Mouse (Mus musculus) olfactory bulb, adult 2 months (tissue): ENCODE measurements around the gene Agmat. TPM values are rescaled to one million over a fixed set of nuclear protein-coding genes. Genes with fewer than 3 reads are reported as not detected.

Experiments
- H3K27ac ChIP-seq: fragments of 200-500 bp; 2 replicates; pipeline ENCODE4 v1.5.1; 2012; ENCODE audit warnings: low read depth, low read length; ENCODE audit not compliant: insufficient read depth
- H3K4me1 ChIP-seq: fragments of 200-500 bp; 2 replicates; pipeline ENCODE4 v1.6.1; 2012; ENCODE audit warnings: low read length; ENCODE audit not compliant: control insufficient read depth, insufficient read depth
- H3K4me3 ChIP-seq: fragments of 200-500 bp; 2 replicates; pipeline ENCODE4 v1.5.1; 2012; ENCODE audit warnings: mild to moderate bottlenecking, low read depth, low read length, moderate library complexity; ENCODE audit not compliant: insufficient read depth
- CTCF ChIP-seq: fragments of 200-500 bp; IDR thresholded peaks from 2 replicates; pipeline ENCODE4 v1.5.1; 2012; ENCODE audit warnings: low read depth, mild to moderate bottlenecking, low read length, moderate library complexity; ENCODE audit not compliant: insufficient read depth
- POLR2A ChIP-seq: fragments of 200-500 bp; IDR thresholded peaks from 2 replicates; pipeline ENCODE4 v1.6.1; 2012; ENCODE audit warnings: mild to moderate bottlenecking, low read depth, low read length, moderate library complexity; ENCODE audit not compliant: insufficient read depth
- whole genome bisulfite sequencing: fragments of 180-500 bp; shearing (Covaris S2); methylation state at CpG from one replicate; pipeline ENCODE4 v1.1.7; 2018; 5-methylcytosine and 5-hydroxymethylcytosine counted together
- polyA plus RNA-seq: library from polyadenylated mRNA; stranded (reverse); fragments of >200 nt; gene quantifications from 2 replicates; pipeline ENCODE4 v1.2.4, GENCODE M21; 2012; ENCODE audit warnings: low replicate concordance; ENCODE audit not compliant: missing spikeins, insufficient read depth, insufficient read length

Gene Agmat
- polyA plus RNA-seq, 1 experiment, result not detected

- TF ChIP-seq POLR2A, result no peak
- TF ChIP-seq CTCF, result no peak
- Histone ChIP-seq H3K4me1 (peaks cover 8% of the 10 kb centered on the region; the same call in 1 of the 2 replicates), H3K27ac (no peak overlapping the region), H3K4me3 (no peak overlapping the region)
- 83% methylated on average over 5 of the region's 5 CpGs for WGBS
These were observed 14.7 kb upstream of the Agmat start for GRCm38 (mm10) chr4:141731766-141732165.

DNA sequence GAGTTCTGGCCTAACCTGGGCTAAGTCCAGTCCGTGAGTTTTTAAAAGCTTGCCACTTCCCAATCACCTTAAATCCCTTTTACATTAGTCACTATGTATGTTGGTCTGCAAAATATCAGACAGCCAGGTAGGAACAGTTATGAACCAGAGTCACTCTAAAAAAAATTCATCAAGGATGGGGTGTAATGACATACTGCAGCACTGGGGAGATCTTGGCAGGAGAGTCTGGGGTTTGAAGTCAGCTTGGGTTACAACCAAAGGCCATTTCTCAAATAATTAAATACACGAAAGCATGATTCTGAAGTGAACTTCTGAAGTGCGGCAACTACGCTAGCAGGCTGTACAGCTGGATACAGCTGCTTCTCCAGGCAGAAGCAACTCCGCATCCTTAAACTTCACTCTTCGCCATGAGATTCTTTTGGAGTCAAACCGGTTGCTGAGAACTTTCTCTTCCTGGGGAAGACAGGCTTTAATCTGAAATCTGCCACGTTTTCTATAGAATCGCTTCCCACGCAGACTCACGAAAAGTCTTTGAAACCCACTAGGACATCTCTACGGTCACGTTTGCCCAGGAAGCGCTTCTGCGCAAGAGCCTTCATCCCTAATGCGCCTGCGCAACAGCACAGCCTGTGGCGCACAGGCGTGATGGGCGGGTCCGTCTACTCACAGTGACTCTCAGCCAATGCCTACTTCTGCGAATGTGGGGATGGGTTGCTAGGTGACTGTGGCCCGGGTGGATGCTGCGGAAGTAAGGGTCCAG lies 11.8 kb upstream of the Agmat start:
- peak overlapping the region; percentile 50 for H3K4me3 ChIP-seq
- WGBS, result 5% methylated on average over 24 of the region's 24 CpGs
- TF ChIP-seq CTCF (no peak), POLR2A (peak; percentile 39; the same call in 1 of the 2 replicates)
- peak overlapping the region; percentile 61 for H3K27ac ChIP-seq
- H3K4me1 ChIP-seq, result peaks cover 8% of the 10 kb centered on the region; the same call in 1 of the 2 replicates

DNA sequence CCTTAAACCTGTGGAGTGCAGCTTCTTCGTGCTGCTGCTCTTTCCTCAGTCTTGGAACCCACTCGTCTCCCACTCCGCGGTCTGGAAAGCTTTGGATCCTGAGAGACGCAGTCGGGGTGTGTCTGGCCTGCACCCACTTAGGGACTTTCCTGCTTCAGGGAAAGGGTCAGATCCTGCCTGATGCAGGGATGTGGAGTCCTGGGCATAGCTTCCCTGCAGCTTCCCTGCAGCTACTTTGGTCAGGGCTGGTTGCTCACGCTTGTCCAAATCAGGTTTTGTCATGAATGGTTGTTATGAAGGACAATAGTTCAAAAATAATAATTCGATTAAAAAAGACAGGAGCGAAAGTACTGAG lies 11.3 kb upstream of the Agmat start:
- peaks cover 8% of the 10 kb centered on the region; the same call in 1 of the 2 replicates for H3K4me1 ChIP-seq
- TF ChIP-seq CTCF (no peak), POLR2A (no peak; the same call in 1 of the 2 replicates)
- WGBS, result 23% methylated on average over 9 of the region's 9 CpGs
- peak overlapping the region; percentile 50 for H3K4me3 ChIP-seq
- H3K27ac ChIP-seq, result peak overlapping the region; percentile 34; the same call in 1 of the 2 replicates

DNA sequence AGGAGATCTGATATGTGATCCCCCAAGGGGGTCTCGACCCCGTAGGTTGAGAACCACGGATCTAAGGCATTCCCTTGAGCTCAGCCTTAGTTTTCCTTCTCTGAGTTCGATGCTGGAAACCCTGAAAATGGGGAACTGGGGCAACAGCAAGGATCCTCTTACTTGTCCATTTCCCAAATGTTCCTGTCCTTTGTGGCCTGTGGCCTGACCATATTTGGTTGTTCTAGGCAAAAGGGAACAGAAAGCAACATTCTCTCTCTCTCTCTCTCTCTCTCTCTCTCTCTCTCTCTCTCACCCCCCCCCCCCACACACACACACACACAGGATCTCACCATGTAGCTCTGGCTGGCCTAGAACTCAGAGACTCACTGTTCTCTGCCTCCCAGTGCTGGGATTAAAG lies 9.6 kb upstream of the Agmat start:
- Histone ChIP-seq H3K4me1 (peaks cover 5% of the 10 kb centered on the region; the same call in 1 of the 2 replicates), H3K4me3 (no peak overlapping the region), H3K27ac (no peak overlapping the region)
- WGBS, result 75% methylated on average over 4 of the region's 4 CpGs
- TF ChIP-seq CTCF (no peak), POLR2A (no peak)

GRCm38 (mm10) chr4:141738015-141738414 lies 8.5 kb upstream of the Agmat start:
- no peak overlapping the region for H3K27ac ChIP-seq
- 71% methylated on average over 8 of the region's 8 CpGs for WGBS
- no peak overlapping the region for H3K4me3 ChIP-seq
- TF ChIP-seq CTCF (no peak), POLR2A (no peak)
- peaks cover 5% of the 10 kb centered on the region; the same call in 1 of the 2 replicates for H3K4me1 ChIP-seq

DNA sequence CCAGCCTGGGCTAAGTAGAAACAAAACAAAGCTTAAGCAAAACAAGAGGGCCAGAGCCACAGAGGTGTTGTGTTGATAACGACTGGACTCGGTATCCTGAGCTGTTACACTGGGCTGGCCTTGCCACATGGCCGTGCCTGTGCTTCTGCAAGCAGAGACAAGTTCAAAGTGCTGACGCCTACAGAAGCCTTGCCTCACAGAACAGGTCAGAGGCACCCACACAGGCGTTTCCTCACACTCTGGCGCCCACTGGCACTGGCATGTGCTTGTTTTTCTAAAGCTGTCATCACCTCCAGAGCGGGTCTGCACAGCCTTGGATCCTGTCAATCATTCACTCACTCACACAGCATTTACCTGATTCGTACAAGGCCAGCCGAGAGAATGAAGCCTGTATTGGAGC lies 4.6 kb upstream of the Agmat start:
- Histone ChIP-seq H3K27ac (no peak overlapping the region), H3K4me1 (peaks cover 3% of the 10 kb centered on the region; the same call in 1 of the 2 replicates), H3K4me3 (no peak overlapping the region)
- WGBS, result 76% methylated on average over 9 of the region's 9 CpGs
- TF ChIP-seq CTCF (no peak), POLR2A (no peak)

DNA sequence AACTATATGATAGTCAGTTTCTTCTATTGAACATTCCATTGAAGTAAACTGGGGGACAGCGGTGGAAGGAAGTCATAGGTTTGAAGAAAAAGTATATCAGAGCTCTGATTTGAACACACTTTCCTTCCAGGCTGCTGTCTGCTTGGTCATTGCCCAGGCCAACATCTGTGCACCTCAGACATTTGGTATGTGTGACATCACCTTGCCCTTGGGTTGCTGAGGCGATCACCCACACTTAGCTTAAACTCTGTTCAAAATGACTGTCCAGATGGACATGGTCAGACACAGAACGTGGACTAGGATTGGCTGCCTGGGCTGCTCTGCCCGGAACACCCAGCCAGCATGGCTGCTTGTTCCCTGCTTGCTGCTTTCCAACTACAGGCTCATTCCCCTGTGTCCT lies 4.1 kb upstream of the Agmat start:
- TF ChIP-seq CTCF (no peak), POLR2A (no peak)
- H3K4me1 ChIP-seq, result peaks cover 7% of the 10 kb centered on the region; the same call in 1 of the 2 replicates
- H3K27ac ChIP-seq, result no peak overlapping the region
- H3K4me3 ChIP-seq, result no peak overlapping the region
- whole genome bisulfite sequencing, result 92% methylated on average over 4 of the region's 4 CpGs

GRCm38 (mm10) chr4:141749557-141749956 lies 3.1 kb downstream of the Agmat start:
- Histone ChIP-seq H3K4me1 (peaks cover 7% of the 10 kb centered on the region; the same call in 1 of the 2 replicates), H3K27ac (no peak overlapping the region), H3K4me3 (no peak overlapping the region)
- no peak for TF ChIP-seq CTCF
- TF ChIP-seq POLR2A, result no peak
- 59% methylated on average over 11 of the region's 11 CpGs for WGBS

- Histone ChIP-seq H3K4me1 (peaks cover 7% of the 10 kb centered on the region; the same call in 1 of the 2 replicates), H3K27ac (no peak overlapping the region), H3K4me3 (no peak overlapping the region)
- 75% methylated on average over 3 of the region's 3 CpGs for WGBS
- TF ChIP-seq CTCF (no peak), POLR2A (no peak)
These were observed 4.4 kb downstream of the Agmat start for GRCm38 (mm10) chr4:141750826-141751225.
